Mouse (Mus musculus) CH12.LX (cell line): ENCODE results near the gene Aspscr1. TPM values are rescaled to one million over a fixed set of nuclear protein-coding genes. Genes with fewer than 3 reads are reported as not detected.
"Not testable (repeated sequence)": the region's sequence is repeated elsewhere in the genome, so short reads cannot be mapped to it uniquely, and the experiment has no call there.

Experiments
- DNase-seq: peaks from one replicate; pipeline ENCODE4 v3.0.0-alpha.2; 2013; ENCODE audit errors: extremely low read depth
- H3K27ac ChIP-seq: 2 replicates; pipeline ENCODE4 v1.5.1; 2012; ENCODE audit warnings: low read depth, mild to moderate bottlenecking, control low read depth, moderate library complexity; ENCODE audit not compliant: insufficient read depth
- H3K27me3 ChIP-seq: replicated peaks from 2 replicates; pipeline ENCODE3; 2012; ENCODE audit warnings: inconsistent platforms
- H3K36me3 ChIP-seq, 2 experiments: replicated peaks in 1 of 2; 2 replicates each; pipeline versions ENCODE3 to v1.6.1; 2012; ENCODE audit warnings: inconsistent platforms in 1 of 2, low read length in 1 of 2, mild to moderate bottlenecking in 1 of 2, mixed read lengths in 1 of 2, moderate library complexity in 1 of 2; ENCODE audit not compliant: control insufficient read depth in 1 of 2, insufficient read depth in 1 of 2
- H3K4me1 ChIP-seq, 2 experiments: 2 replicates each; pipeline ENCODE4 v1.6.1; 2012; ENCODE audit warnings: inconsistent platforms in 1 of 2, moderate library complexity in 1 of 2; ENCODE audit not compliant: insufficient read depth in 2 of 2, control insufficient read depth in 1 of 2
- H3K4me2 ChIP-seq: 2 replicates; pipeline ENCODE4 v1.6.1; 2012; ENCODE audit warnings: low read depth, mild to moderate bottlenecking, control low read depth; ENCODE audit not compliant: poor library complexity, insufficient read depth, severe bottlenecking
- H3K4me3 ChIP-seq, 3 experiments: fragments of 150-350 bp in 1 of 3; sonication (generic) in 1 of 3; replicated peaks in 1 of 3; 2 replicates each; pipeline versions ENCODE3 to v1.5.1; 2011 to 2012; ENCODE audit warnings: low read depth in 2 of 3, low read length in 2 of 3, mild to moderate bottlenecking in 2 of 3, moderate library complexity in 2 of 3, control low read depth in 1 of 3, improper control_type of control experiment in 1 of 3, inconsistent platforms in 1 of 3, mixed read lengths in 1 of 3; ENCODE audit not compliant: poor library complexity in 1 of 3
- H3K79me2 ChIP-seq: replicated peaks from 2 replicates; pipeline ENCODE4 v1.6.1; 2012; ENCODE audit warnings: mild to moderate bottlenecking, moderate library complexity; ENCODE audit not compliant: control insufficient read depth, poor library complexity, insufficient read depth, severe bottlenecking; ENCODE audit errors: extremely low read depth
- H3K9ac ChIP-seq: 2 replicates; pipeline ENCODE4 v1.6.1; 2012; ENCODE audit warnings: low read depth, mild to moderate bottlenecking, control low read depth, moderate library complexity; ENCODE audit not compliant: insufficient read depth
- H3K9me3 ChIP-seq: replicated peaks from 2 replicates; pipeline ENCODE3; 2012; ENCODE audit warnings: low read length, inconsistent platforms, mixed read lengths
- JUND ChIP-seq: conservative IDR thresholded peaks from 2 replicates; pipeline ENCODE4 v1.6.1; 2011; ENCODE audit warnings: low read depth, low read length, improper control_type of control experiment
- NRF1 ChIP-seq: IDR thresholded peaks from 2 replicates; pipeline ENCODE4 v1.6.1; 2014; ENCODE audit warnings: low read depth, mild to moderate bottlenecking, inconsistent platforms, low read length, improper control_type of control experiment, moderate library complexity
- POLR2A ChIP-seq: IDR thresholded peaks from 2 replicates; pipeline ENCODE4 v1.6.1; 2011; ENCODE audit warnings: low read depth, mild to moderate bottlenecking, improper control_type of control experiment, low read length
- POLR2AphosphoS2 ChIP-seq: IDR thresholded peaks from 2 replicates; pipeline ENCODE4 v1.6.1; 2011; ENCODE audit warnings: low read depth, low read length, improper control_type of control experiment
- RAD21 ChIP-seq: IDR thresholded peaks from 2 replicates; pipeline ENCODE4 v1.6.1; 2011; ENCODE audit warnings: low read depth, mild to moderate bottlenecking, low read length, improper control_type of control experiment, moderate library complexity
- RCOR1 ChIP-seq: conservative IDR thresholded peaks from 2 replicates; pipeline ENCODE4 v1.6.1; 2012; ENCODE audit warnings: low read depth, mild to moderate bottlenecking, inconsistent platforms, low read length, improper control_type of control experiment
- UBTF ChIP-seq: IDR thresholded peaks from 2 replicates; pipeline ENCODE4 v1.6.1; 2012; ENCODE audit warnings: low read depth, mild to moderate bottlenecking, inconsistent platforms, low read length, improper control_type of control experiment, moderate library complexity
- ZMIZ1 ChIP-seq: IDR thresholded peaks from 2 replicates; pipeline ENCODE4 v1.6.1; 2012; ENCODE audit warnings: low read depth, mild to moderate bottlenecking, inconsistent platforms, low read length, improper control_type of control experiment
- ZNF384 ChIP-seq: IDR thresholded peaks from 2 replicates; pipeline ENCODE4 v1.6.1; 2012; ENCODE audit warnings: low read depth, low read length, improper control_type of control experiment, inconsistent platforms
- dilution Hi-C: fragments of 300-500 bp; cut with MboI; formaldehyde crosslinking; loops from 2 replicates; pipeline ENCODE4 v1.14.3; 2020; ENCODE audit warnings: low sequenced_read_pairs; ENCODE audit not compliant: extremely low pct_unique_long_range_greater_than_20kb, extremely low pct_ligation_motif_present
- in situ Hi-C: fragments of 300-500 bp; cut with MboI; formaldehyde crosslinking; loops from 3 replicates; pipeline ENCODE4 v1.14.3; 2019; ENCODE audit warnings: low sequenced_read_pairs, low pct_ligation_motif_present, low pct_unique_long_range_greater_than_20kb, mixed read lengths
- polyA plus RNA-seq: library from polyadenylated mRNA; unstranded; fragments of >175 nt; gene quantifications from 2 replicates; pipeline ENCODE4 v1.2.1, GENCODE M21; 2012; ENCODE audit warnings: low read depth; ENCODE audit not compliant: insufficient read length
- total RNA-seq, 2 experiments: library from RNA; depleted of rRNA; stranded (reverse); fragments of 300-350 nt in 1 of 2; fragments of >200 nt in 1 of 2; gene quantifications; 2 replicates each; pipeline ENCODE4 v1.2.3; 2012 to 2014

The Aspscr1 gene
- total and polyA plus RNA-seq, 3 experiments, result 27.3 to 69.9 (median 34.1) TPM

DNA sequence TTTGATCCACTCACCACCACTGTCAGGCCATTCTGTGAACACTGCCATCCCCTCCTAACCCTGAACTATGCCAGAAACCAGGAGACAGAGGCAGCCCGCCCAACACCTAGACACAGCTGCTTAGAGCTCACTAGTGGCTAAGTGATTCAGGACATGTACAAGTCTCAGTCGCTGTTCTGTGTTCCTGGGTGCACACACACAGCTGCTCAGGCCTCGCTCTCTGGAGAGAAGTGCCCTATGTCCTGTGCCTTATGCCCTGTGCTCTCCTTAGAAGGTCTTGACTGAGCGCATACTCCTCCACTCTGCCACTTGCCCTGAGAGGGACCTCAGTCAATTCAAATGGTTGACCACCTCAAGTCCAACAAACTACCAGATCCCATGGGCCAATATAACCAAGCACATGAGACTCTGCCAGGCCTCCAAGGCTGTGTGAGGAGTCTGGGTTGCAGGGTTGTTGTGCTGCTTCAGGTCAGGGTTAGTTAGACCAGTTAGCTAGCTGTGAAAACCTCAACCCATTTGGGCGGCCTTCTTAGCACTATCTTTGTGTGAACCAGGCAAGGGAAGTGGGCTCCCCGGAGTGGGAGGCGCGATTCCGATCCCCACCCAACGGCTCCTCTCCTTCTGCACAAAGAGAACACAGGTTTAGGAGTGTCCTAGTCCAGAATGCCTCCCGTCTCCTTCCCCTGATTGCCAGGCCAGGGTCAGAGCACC, 55.9 kb downstream of the Aspscr1 start:
- H3K27ac ChIP-seq, result no peak overlapping the region
- no peak overlapping the region for H3K9ac ChIP-seq
- TF ChIP-seq NRF1, result no peak
- no peak for TF ChIP-seq RAD21
- no peak for TF ChIP-seq ZNF384
- no peak for TF ChIP-seq UBTF
- TF ChIP-seq ZMIZ1, result no peak
- no peak for TF ChIP-seq JUND
- TF ChIP-seq, all 38 proteins: peak for 0
- no peak overlapping the region for H3K4me2 ChIP-seq
- no peaks in the 10 kb centered on the region for H3K9me3 ChIP-seq
- H3K79me2 ChIP-seq, result no peaks in the 10 kb centered on the region
- peaks cover 8 to 13% of the 10 kb centered on the region in 2 experiments for H3K4me1 ChIP-seq
- peaks cover 12 to 21% of the 10 kb centered on the region in 2 experiments for H3K36me3 ChIP-seq
- in situ Hi-C loops (loop anchor here (5.0 kb wide), 1 partner anchor 39 kb away; no protein-coding TSS in a partner anchor), dilution Hi-C loops (no loop called here)
- H3K27me3 ChIP-seq, result peaks cover 46% of the 10 kb centered on the region
- DNase-seq, result no peak
- H3K4me3 ChIP-seq, result no peak overlapping the region

DNA sequence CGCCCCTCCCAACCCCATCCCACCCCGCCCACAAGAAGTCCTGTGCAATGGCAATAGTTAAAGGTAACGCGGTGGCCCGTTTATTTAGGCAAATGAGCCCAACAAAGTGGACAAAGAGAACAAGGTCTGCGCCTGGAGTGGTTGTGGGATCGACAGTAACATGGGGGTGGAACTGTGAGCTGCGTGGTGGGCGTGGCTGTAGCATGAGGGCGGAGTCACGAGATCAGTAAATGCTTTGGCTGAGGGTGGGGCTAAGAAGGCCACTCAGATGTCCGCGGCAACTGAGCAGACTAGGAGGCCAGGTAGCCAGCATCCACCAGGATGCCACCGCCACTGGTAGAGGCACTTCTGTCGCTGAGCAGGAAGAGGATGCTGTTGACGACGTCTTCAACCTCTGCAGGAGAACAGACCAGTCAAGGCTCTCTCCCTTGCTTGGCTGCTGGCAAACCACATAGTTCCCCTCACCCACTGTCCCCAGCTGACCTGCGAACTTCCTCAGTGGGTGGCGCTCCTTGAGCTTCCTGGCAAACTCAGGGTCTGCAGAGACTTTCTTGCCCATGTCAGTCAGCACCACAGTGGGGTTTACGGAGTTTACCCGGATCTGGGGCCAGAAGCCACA, 56.8 kb downstream of the Aspscr1 start:
- Histone ChIP-seq H3K27me3 (peaks cover 54% of the 10 kb centered on the region), H3K4me2 (peak overlapping the region; percentile 27), H3K4me1 (peaks cover 8 to 13% of the 10 kb centered on the region in 2 experiments), H3K36me3 (peaks cover 12 to 16% of the 10 kb centered on the region in 2 experiments)
- H3K4me3 ChIP-seq, H3K9ac ChIP-seq, dilution Hi-C loops, H3K79me2 ChIP-seq, H3K9me3 ChIP-seq, H3K27ac ChIP-seq: not testable (repeated sequence)
- DNase-seq, result peak; percentile 40
- in situ Hi-C loops, result loop anchor here (5.0 kb wide), 1 partner anchor 38 kb away; no protein-coding TSS in a partner anchor

DNA sequence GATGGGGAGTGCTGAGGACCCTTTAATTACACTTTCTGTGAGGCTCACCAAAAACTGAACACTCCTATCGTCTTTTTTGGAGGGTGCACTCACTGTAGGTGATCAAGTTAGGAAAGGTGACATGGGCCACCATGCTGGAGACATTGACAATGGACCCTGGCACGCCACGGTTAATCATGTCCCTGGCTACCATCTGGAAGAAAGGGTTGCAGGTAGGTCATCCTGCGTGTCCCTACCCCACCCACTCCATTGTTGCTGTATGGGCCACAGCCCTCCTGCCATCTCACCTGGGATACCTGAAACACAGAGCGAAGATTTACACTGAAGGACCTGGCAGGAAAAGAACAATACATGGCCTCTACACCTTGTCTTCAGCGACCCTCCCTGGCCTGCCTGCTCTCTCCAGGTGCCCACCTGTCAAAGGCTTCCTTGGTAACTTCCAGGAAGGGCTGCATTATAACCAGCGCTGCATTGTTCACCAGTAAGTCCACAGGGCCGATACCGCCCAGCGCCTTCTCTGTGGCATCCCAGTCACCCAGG, 57.6 kb downstream of the Aspscr1 start:
- no peak overlapping the region for H3K4me3 ChIP-seq
- no peak overlapping the region for H3K9ac ChIP-seq
- H3K4me1 ChIP-seq, result peaks cover 8 to 13% of the 10 kb centered on the region in 2 experiments
- no peaks in the 10 kb centered on the region for H3K9me3 ChIP-seq
- dilution Hi-C loops (no loop called here), in situ Hi-C loops (no loop called here)
- no peaks in the 10 kb centered on the region for H3K79me2 ChIP-seq
- no peak for DNase-seq
- H3K27me3 ChIP-seq, result peaks cover 59% of the 10 kb centered on the region
- H3K4me2 ChIP-seq, result no peak overlapping the region
- peaks cover 5 to 9% of the 10 kb centered on the region in 2 experiments for H3K36me3 ChIP-seq
- TF ChIP-seq POLR2A (no peak), POLR2AphosphoS2 (no peak), RCOR1 (no peak)
- no peak overlapping the region for H3K27ac ChIP-seq
